Mouse (Mus musculus) megakaryocyte-erythroid progenitor cell, adult 5-6 weeks (primary cell): ENCODE data around the gene Zfp362. TPM values are rescaled to one million over a fixed set of nuclear protein-coding genes. Genes with fewer than 3 reads are reported as not detected.

Experiments used
- ATAC-seq: replicated peaks from 2 replicates; pipeline ENCODE4 v1.8.0; 2016; ENCODE audit warnings: mild to moderate bottlenecking, inconsistent platforms; ENCODE audit not compliant: severe bottlenecking, poor library complexity, low FRiP score, low TSS enrichment
- total RNA-seq, 2 experiments: library from RNA; stranded (forward) in 1 of 2; stranded (reverse) in 1 of 2; fragments of 200-1000, 215-1000 nt in 1 of 2; fragments of >200 nt in 1 of 2; fragmentation: Nextera tagmentation in 1 of 2; gene quantifications; 2 replicates each; pipeline ENCODE4 v1.2.3; 2014 to 2017

Zfp362 gene
- 28.5 and 38.2 TPM in 2 replicates for total RNA-seq (2014; fragmentation: Nextera tagmentation)
- total RNA-seq (2017), result 2.8 and 7.4 TPM in 2 replicates

GRCm38 (mm10) chr4:128806043-128806826 is at the start of gene Zfp362:
Gene Zfp362 (minus strand): TSS chr4:128806045.
- no peak for ATAC-seq

- peak; percentile 86 for ATAC-seq
Observed at GRCm38 (mm10) chr4:128855613-128856040, 49.8 kb upstream of the Zfp362 start.

GRCm38 (mm10) chr4:128853117-128853516 is 47.3 kb upstream of the Zfp362 start:
- ATAC-seq, result no peak

GRCm38 (mm10) chr4:128852266-128852887 is 46.5 kb upstream of the Zfp362 start:
- no peak for ATAC-seq

GRCm38 (mm10) chr4:128849686-128850085 is 43.8 kb upstream of the Zfp362 start:
- no peak for ATAC-seq

GRCm38 (mm10) chr4:128848961-128849360 is 43.1 kb upstream of the Zfp362 start:
- peak; percentile 39; the same call in 1 of the 2 replicates for ATAC-seq

- ATAC-seq, result no peak
Observed at GRCm38 (mm10) chr4:128845367-128845973, 39.6 kb upstream of the Zfp362 start.

GRCm38 (mm10) chr4:128844566-128844965 is 38.7 kb upstream of the Zfp362 start:
- no peak for ATAC-seq

GRCm38 (mm10) chr4:128841259-128841658 is 35.4 kb upstream of the Zfp362 start:
- ATAC-seq, result no peak

GRCm38 (mm10) chr4:128839811-128840738 is 34.2 kb upstream of the Zfp362 start:
- ATAC-seq, result no peak

- ATAC-seq, result no peak
Observed at GRCm38 (mm10) chr4:128838202-128838601, 32.4 kb upstream of the Zfp362 start.

GRCm38 (mm10) chr4:128824131-128824530 is 18.3 kb upstream of the Zfp362 start:
- ATAC-seq, result no peak

- no peak for ATAC-seq
Observed at GRCm38 (mm10) chr4:128820568-128820967, 14.7 kb upstream of the Zfp362 start.

- no peak for ATAC-seq
Observed at GRCm38 (mm10) chr4:128817011-128817410, 11.2 kb upstream of the Zfp362 start.

- ATAC-seq, result peak; percentile 92
Observed at GRCm38 (mm10) chr4:128811382-128812056, 5.7 kb upstream of the Zfp362 start.

- ATAC-seq, result peak; percentile 85
Observed at GRCm38 (mm10) chr4:128806827-128807179, 958 bp upstream of the Zfp362 start.

GRCm38 (mm10) chr4:128805150-128806042 is 449 bp downstream of the Zfp362 start:
- ATAC-seq, result no peak
